Mouse (Mus musculus) limb, embryonic 14.5 days (tissue): ENCODE results near the gene 1700016H13Rik. TPM values are rescaled to one million over a fixed set of nuclear protein-coding genes. Genes with fewer than 3 reads are reported as not detected.

Experiments
- ATAC-seq: fragments of 200-750 bp; cut with Nextera tagmentation; 2 replicates; pipeline ENCODE4 v1.8.0; 2017; ENCODE audit warnings: low read depth, moderate number of reproducible peaks, moderate TSS enrichment; ENCODE audit not compliant: low FRiP score
- DNase-seq: peaks from one replicate; pipeline ENCODE4 v3.0.0-alpha.2; 2015; ENCODE audit warnings: low spot score
- H3K27ac ChIP-seq: fragments of 300-500 bp; sonication (generic); replicated peaks from 2 replicates; pipeline ENCODE4 v1.5.1; 2014; ENCODE audit warnings: low read depth, mild to moderate bottlenecking, low read length, moderate library complexity, mixed read lengths
- H3K27me3 ChIP-seq: fragments of 300-500 bp; sonication (generic); 2 replicates; pipeline ENCODE4 v1.6.1; 2014; ENCODE audit warnings: low read length, mixed read lengths; ENCODE audit not compliant: control insufficient read depth, insufficient read depth
- H3K36me3 ChIP-seq: fragments of 300-500 bp; sonication (generic); 2 replicates; pipeline ENCODE4 v1.6.1; 2014; ENCODE audit warnings: mild to moderate bottlenecking, low read length, moderate library complexity, mixed read lengths; ENCODE audit not compliant: control insufficient read depth, insufficient read depth
- H3K4me1 ChIP-seq: fragments of 300-500 bp; sonication (generic); 2 replicates; pipeline ENCODE4 v1.6.1; 2014; ENCODE audit warnings: antibody characterized with exemption, low read length, mixed read lengths; ENCODE audit not compliant: control insufficient read depth, insufficient read depth
- H3K4me2 ChIP-seq: fragments of 300-500 bp; sonication (generic); replicated peaks from 2 replicates; pipeline ENCODE4 v1.6.1; 2014; ENCODE audit warnings: low read depth, mild to moderate bottlenecking, low read length, moderate library complexity; ENCODE audit not compliant: severe bottlenecking
- H3K4me3 ChIP-seq: fragments of 300-500 bp; sonication (generic); replicated peaks from 2 replicates; pipeline ENCODE4 v1.5.1; 2014; ENCODE audit warnings: low read length
- H3K9ac ChIP-seq: fragments of 300-500 bp; sonication (generic); 2 replicates; pipeline ENCODE4 v1.6.1; 2014; ENCODE audit warnings: mild to moderate bottlenecking, low read depth, low read length, moderate library complexity; ENCODE audit not compliant: severe bottlenecking
- H3K9me3 ChIP-seq: fragments of 300-500 bp; sonication (generic); 2 replicates; pipeline ENCODE4 v1.6.1; 2016; ENCODE audit warnings: low read length; ENCODE audit not compliant: control insufficient read depth
- POLR2A ChIP-seq: fragments of 200-500 bp; IDR thresholded peaks from 2 replicates; pipeline ENCODE4 v1.8.0; 2012; ENCODE audit warnings: inconsistent platforms, mild to moderate bottlenecking, moderate library complexity, borderline replicate concordance; ENCODE audit not compliant: insufficient read depth, insufficient read length; ENCODE audit errors: extremely low read depth
- WGBS: fragments of 180-500 bp; shearing (Covaris S2); extraction: QIAGEN DNeasy Blood & Tissue Kit; methylation state at CpG from one replicate; pipeline ENCODE4 v1.1.7; 2014; 5-methylcytosine and 5-hydroxymethylcytosine counted together
- polyA plus RNA-seq, 2 experiments: library from polyadenylated mRNA; depleted of rRNA in 1 of 2; stranded (reverse) in 1 of 2; unstranded in 1 of 2; fragments of >200 nt; fragmentation: Nextera tagmentation in 1 of 2; extraction: Ambion mirVana in 1 of 2; gene quantifications; 2 replicates each; pipeline versions ENCODE4 v1.2.1 to v1.2.3; 2012 to 2014

Gene 1700016H13Rik
- polyA plus RNA-seq, 2 experiments: 0.21 to 0.22 TPM

GRCm38 (mm10) chr5:103617191-103617590 lies 38.6 kb downstream of the 1700016H13Rik start:
- H3K27me3 ChIP-seq: no peaks in the 10 kb centered on the region
- H3K27ac ChIP-seq: no peak overlapping the region
- H3K9ac ChIP-seq: no peak overlapping the region
- H3K4me2 ChIP-seq: no peak overlapping the region
- TF ChIP-seq POLR2A: no peak
- no peaks in the 10 kb centered on the region for H3K36me3 ChIP-seq
- no peak for ATAC-seq
- H3K9me3 ChIP-seq: no peaks in the 10 kb centered on the region
- peaks cover 6% of the 10 kb centered on the region for H3K4me1 ChIP-seq
- no peak for DNase-seq
- WGBS: 69% methylated on average over 9 of the region's 9 CpGs
- H3K4me3 ChIP-seq: no peak overlapping the region

GRCm38 (mm10) chr5:103614356-103614755 lies 41.5 kb downstream of the 1700016H13Rik start:
- Histone ChIP-seq H3K9me3 (no peaks in the 10 kb centered on the region), H3K27ac (no peak overlapping the region), H3K4me2 (no peak overlapping the region), H3K9ac (no peak overlapping the region), H3K4me1 (no peaks in the 10 kb centered on the region), H3K36me3 (no peaks in the 10 kb centered on the region), H3K4me3 (no peak overlapping the region), H3K27me3 (no peaks in the 10 kb centered on the region)
- TF ChIP-seq POLR2A: no peak
- WGBS: 84% methylated on average over 7 of the region's 7 CpGs
- ATAC-seq (no peak), DNase-seq (no peak)

GRCm38 (mm10) chr5:103612316-103612715 lies 43.5 kb downstream of the 1700016H13Rik start:
- H3K9me3 ChIP-seq: no peaks in the 10 kb centered on the region
- ATAC-seq (no peak), DNase-seq (no peak)
- no peaks in the 10 kb centered on the region for H3K27me3 ChIP-seq
- H3K27ac ChIP-seq: no peak overlapping the region
- no peak overlapping the region for H3K9ac ChIP-seq
- no peak for TF ChIP-seq POLR2A
- 82% methylated on average over 7 of the region's 7 CpGs for WGBS
- no peak overlapping the region for H3K4me2 ChIP-seq
- no peaks in the 10 kb centered on the region for H3K4me1 ChIP-seq
- H3K4me3 ChIP-seq: no peak overlapping the region
- no peaks in the 10 kb centered on the region for H3K36me3 ChIP-seq

- H3K27ac ChIP-seq: no peak overlapping the region
- 89% methylated on average over 10 of the region's 10 CpGs for WGBS
- H3K27me3 ChIP-seq: no peaks in the 10 kb centered on the region
- no peaks in the 10 kb centered on the region for H3K36me3 ChIP-seq
- TF ChIP-seq POLR2A: no peak
- no peaks in the 10 kb centered on the region for H3K4me1 ChIP-seq
- H3K9me3 ChIP-seq: no peaks in the 10 kb centered on the region
- H3K4me2 ChIP-seq: no peak overlapping the region
- H3K9ac ChIP-seq: no peak overlapping the region
- no peak for DNase-seq
- H3K4me3 ChIP-seq: no peak overlapping the region
- ATAC-seq: no peak
These were observed 44.8 kb downstream of the 1700016H13Rik start for GRCm38 (mm10) chr5:103610856-103611472.

- DNase-seq (no peak), ATAC-seq (no peak)
- H3K4me3 ChIP-seq: no peak overlapping the region
- H3K27me3 ChIP-seq: no peaks in the 10 kb centered on the region
- no peak overlapping the region for H3K4me2 ChIP-seq
- no peak overlapping the region for H3K9ac ChIP-seq
- H3K27ac ChIP-seq: no peak overlapping the region
- WGBS: 74% methylated on average over 5 of the region's 5 CpGs
- TF ChIP-seq POLR2A: no peak
- no peaks in the 10 kb centered on the region for H3K9me3 ChIP-seq
- H3K36me3 ChIP-seq: no peaks in the 10 kb centered on the region
- H3K4me1 ChIP-seq: no peaks in the 10 kb centered on the region
These were observed 45.7 kb downstream of the 1700016H13Rik start for GRCm38 (mm10) chr5:103610148-103610547.

GRCm38 (mm10) chr5:103605707-103606106 lies 50.1 kb downstream of the 1700016H13Rik start:
- H3K4me1 ChIP-seq: 0 out of 2 replicates have a peak, but pooled peaks cover 6% of the 10 kb centered on the region
- TF ChIP-seq POLR2A: no peak
- DNase-seq: no peak
- no peaks in the 10 kb centered on the region for H3K27me3 ChIP-seq
- H3K9me3 ChIP-seq: no peaks in the 10 kb centered on the region
- WGBS: 79% methylated on average over 7 of the region's 7 CpGs
- no peak for ATAC-seq
- H3K4me2 ChIP-seq: no peak overlapping the region
- H3K4me3 ChIP-seq: no peak overlapping the region
- H3K27ac ChIP-seq: no peak overlapping the region
- no peak overlapping the region for H3K9ac ChIP-seq
- H3K36me3 ChIP-seq: no peaks in the 10 kb centered on the region
